ENCODE assay signal across 25 mouse cellular contexts in genomic region chr7:83253001-83253400, GRCm38 (mm10).
DNase-seq lines count a peak whose midpoint lies in the region; ATAC-seq and TF ChIP-seq lines count a peak whose summit lies in the region.
"Had no signal": no experiment of that assay in that cellular context is flagged by ENCODE, and none has a peak within 500 bp of the region (broad histone marks: within the 10 kb centered on the region; RNA-seq: fewer than 3 reads in every experiment).

No protein-coding gene starts in this region.

- H3K27ac ChIP-seq in heart, adult 2 months: no peak overlapping the region
- H3K27ac ChIP-seq in limb, embryonic 13.5 days: no peak overlapping the region; the same call in 1 of the 2 replicates
- H3K27ac ChIP-seq in limb, embryonic 10.5 days: no peak overlapping the region
- H3K27ac ChIP-seq in embryonic facial prominence, embryonic 13.5 days: peak overlapping the region; percentile 9; the same call in 1 of the 2 replicates
- peak overlapping the region; percentile 24; the same call in 1 of the 2 replicates for H3K27ac ChIP-seq in embryonic facial prominence, embryonic 14.5 days (replicated peaks; ENCODE audit: low read depth, low read length)
- no peak overlapping the region for H3K27ac ChIP-seq in intestine, postnatal 0 days (ENCODE audit: low read depth, low read length)
- H3K27ac ChIP-seq: heart, embryonic 15.5 days; hindbrain, embryonic 12.5 days; hindbrain, postnatal 0 days; intestine, embryonic 15.5 days; layer of hippocampus, adult 2 months; liver, embryonic 15.5 days; midbrain, embryonic 13.5 days; neural tube, embryonic 13.5 days had no signal

- H3K9me3 ChIP-seq in limb, embryonic 13.5 days: no peaks in the 10 kb centered on the region
- no peaks in the 10 kb centered on the region for H3K9me3 ChIP-seq in limb, embryonic 10.5 days (replicated peaks)
- no peaks in the 10 kb centered on the region for H3K9me3 ChIP-seq in embryonic facial prominence, embryonic 13.5 days
- no peaks in the 10 kb centered on the region for H3K9me3 ChIP-seq in embryonic facial prominence, embryonic 14.5 days (ENCODE audit: control insufficient read depth, low read length)
- no peaks in the 10 kb centered on the region for H3K9me3 ChIP-seq in intestine, postnatal 0 days (ENCODE audit: control insufficient read depth)
- H3K9me3 ChIP-seq: heart, embryonic 15.5 days; hindbrain, embryonic 12.5 days; intestine, embryonic 15.5 days; liver, embryonic 15.5 days; midbrain, embryonic 13.5 days; neural tube, embryonic 13.5 days had no signal

- H3K27me3 ChIP-seq in heart, adult 2 months (ENCODE audit: control insufficient read depth, insufficient read depth, low read length): no peaks in the 10 kb centered on the region
- no peaks in the 10 kb centered on the region for H3K27me3 ChIP-seq in limb, embryonic 13.5 days
- H3K27me3 ChIP-seq in limb, embryonic 10.5 days (ENCODE audit: low read depth, poor library complexity, severe bottlenecking): no peaks in the 10 kb centered on the region
- H3K27me3 ChIP-seq in embryonic facial prominence, embryonic 13.5 days: no peaks in the 10 kb centered on the region
- no peaks in the 10 kb centered on the region for H3K27me3 ChIP-seq in embryonic facial prominence, embryonic 14.5 days (replicated peaks; ENCODE audit: control insufficient read depth, insufficient read depth, low read length)
- no peaks in the 10 kb centered on the region for H3K27me3 ChIP-seq in intestine, postnatal 0 days (replicated peaks; ENCODE audit: control insufficient read depth, insufficient read depth, low read length)
- H3K27me3 ChIP-seq: heart, embryonic 15.5 days; hindbrain, embryonic 12.5 days; intestine, embryonic 15.5 days; liver, embryonic 15.5 days; midbrain, embryonic 13.5 days; neural tube, embryonic 13.5 days had no signal

- no peaks in the 10 kb centered on the region for H3K4me1 ChIP-seq in heart, adult 2 months (ENCODE audit: control insufficient read depth, insufficient read depth, low read length)
- no peaks in the 10 kb centered on the region for H3K4me1 ChIP-seq in limb, embryonic 13.5 days
- H3K4me1 ChIP-seq in limb, embryonic 10.5 days: no peaks in the 10 kb centered on the region
- H3K4me1 ChIP-seq in embryonic facial prominence, embryonic 13.5 days: peaks cover 10% of the 10 kb centered on the region
- peaks cover 11% of the 10 kb centered on the region for H3K4me1 ChIP-seq in embryonic facial prominence, embryonic 14.5 days (ENCODE audit: control insufficient read depth, insufficient read depth, low read length)
- H3K4me1 ChIP-seq in intestine, postnatal 0 days (replicated peaks; ENCODE audit: control insufficient read depth, insufficient read depth, low read length): no peaks in the 10 kb centered on the region
- H3K4me1 ChIP-seq: heart, embryonic 15.5 days; hindbrain, embryonic 12.5 days; intestine, embryonic 15.5 days; liver, embryonic 15.5 days; midbrain, embryonic 13.5 days; neural tube, embryonic 13.5 days had no signal

- no peak overlapping the region for H3K4me3 ChIP-seq in heart, adult 2 months
- no peak overlapping the region for H3K4me3 ChIP-seq in limb, embryonic 13.5 days
- no peak overlapping the region for H3K4me3 ChIP-seq in limb, embryonic 10.5 days
- no peak overlapping the region for H3K4me3 ChIP-seq in embryonic facial prominence, embryonic 13.5 days
- H3K4me3 ChIP-seq in embryonic facial prominence, embryonic 14.5 days (ENCODE audit: low read depth, low read length): no peak overlapping the region
- no peak overlapping the region for H3K4me3 ChIP-seq in intestine, postnatal 0 days (ENCODE audit: low read depth, low read length)
- H3K4me3 ChIP-seq: erythroblast, embryonic 14.5 days; heart, embryonic 15.5 days; hindbrain, embryonic 12.5 days; intestine, embryonic 15.5 days; layer of hippocampus, adult 2 months; liver, embryonic 15.5 days; midbrain, embryonic 13.5 days; neural tube, embryonic 13.5 days had no signal

- no peak overlapping the region for H3K9ac ChIP-seq in heart, adult 2 months (ENCODE audit: low read depth, low read length)
- H3K9ac ChIP-seq in limb, embryonic 13.5 days: no peak overlapping the region
- no peak overlapping the region for H3K9ac ChIP-seq in embryonic facial prominence, embryonic 13.5 days
- no peak overlapping the region for H3K9ac ChIP-seq in embryonic facial prominence, embryonic 14.5 days (ENCODE audit: low read depth, low read length)
- no peak overlapping the region for H3K9ac ChIP-seq in intestine, postnatal 0 days (ENCODE audit: low read depth, low read length)
- H3K9ac ChIP-seq: heart, embryonic 15.5 days; hindbrain, embryonic 12.5 days; intestine, embryonic 15.5 days; liver, embryonic 15.5 days; midbrain, embryonic 13.5 days; neural tube, embryonic 13.5 days had no signal

- WGBS in heart, adult 2 months: 61% methylated on average over 9 of the region's 9 CpGs
- WGBS in limb, embryonic 13.5 days: 58% methylated on average over 9 of the region's 9 CpGs
- 80% methylated on average over 9 of the region's 9 CpGs for WGBS in limb, embryonic 10.5 days
- WGBS in embryonic facial prominence, embryonic 13.5 days: 22% methylated on average over 9 of the region's 9 CpGs
- 36% methylated on average over 9 of the region's 9 CpGs for WGBS in embryonic facial prominence, embryonic 14.5 days
- 82% methylated on average over 9 of the region's 9 CpGs for WGBS in intestine, postnatal 0 days

- H3K4me2 ChIP-seq in limb, embryonic 13.5 days (replicated peaks): no peak overlapping the region
- no peak overlapping the region for H3K4me2 ChIP-seq in embryonic facial prominence, embryonic 13.5 days
- H3K4me2 ChIP-seq in embryonic facial prominence, embryonic 14.5 days (ENCODE audit: low read depth, low read length): no peak overlapping the region; the same call in 1 of the 2 replicates
- no peak overlapping the region for H3K4me2 ChIP-seq in intestine, postnatal 0 days (replicated peaks; ENCODE audit: low read depth)
- H3K4me2 ChIP-seq: heart, embryonic 15.5 days; hindbrain, embryonic 12.5 days; intestine, embryonic 15.5 days; liver, embryonic 15.5 days; midbrain, embryonic 13.5 days; neural tube, embryonic 13.5 days had no signal

- TF ChIP-seq CTCF in heart, adult 2 months (IDR thresholded peaks at IDR 0.05): no peak
- no peak for TF ChIP-seq CTCF in intestine, postnatal 0 days (IDR thresholded peaks at IDR 0.05; ENCODE audit: low read depth)

- intact Hi-C loops in heart, adult 2 months (cut with DNase I): no loop called here

- DNase-seq in heart, adult 8-10 months (ENCODE audit: low spot score): peak; percentile 6
- no peak for DNase-seq in heart, adult 2 months
- no peak for DNase-seq in limb, embryonic 10.5 days (ENCODE audit: low spot score)
- peak; percentile 80 for DNase-seq in embryonic facial prominence, embryonic 14.5 days (ENCODE audit: low spot score)
- no peak for DNase-seq in urinary bladder, postnatal 14 days (ENCODE audit: low spot score)
- DNase-seq: adrenal gland, postnatal 25 days; B cell, adult 2 months; cerebellum, adult 11-12 months; cerebellum, adult 9-11 months; gastrocnemius, postnatal 10 days; heart, postnatal 36 days; kidney, adult 9 months; kidney, postnatal 25 days had no signal

- ATAC-seq in limb, embryonic 13.5 days (ENCODE audit: low FRiP score, low read depth): 0 out of 2 replicates have a peak, but pooled peaks have one; percentile 28
- no peak for ATAC-seq in embryonic facial prominence, embryonic 13.5 days (ENCODE audit: insufficient number of reproducible peaks, insufficient read depth, low FRiP score, low TSS enrichment, low read depth)
- ATAC-seq in embryonic facial prominence, embryonic 14.5 days (ENCODE audit: low read depth): 0 out of 2 replicates have a peak, but pooled peaks have one; percentile 44
- no peak for ATAC-seq in intestine, postnatal 0 days
- ATAC-seq: hindbrain, postnatal 0 days; intestine, embryonic 15.5 days; midbrain, embryonic 13.5 days had no signal

- no peaks in the 10 kb centered on the region for H3K79me2 ChIP-seq in heart, adult 2 months (replicated peaks; ENCODE audit: control insufficient read depth, insufficient read depth, low read length)

- TF ChIP-seq POLR2A in heart, adult 2 months (IDR thresholded peaks at IDR 0.05; ENCODE audit: insufficient read depth, low read depth, low read length): no peak

- no peaks in the 10 kb centered on the region for H3K36me3 ChIP-seq in heart, adult 2 months (ENCODE audit: control insufficient read depth, insufficient read depth, low read length)
- H3K36me3 ChIP-seq in limb, embryonic 13.5 days: no peaks in the 10 kb centered on the region
- H3K36me3 ChIP-seq in limb, embryonic 10.5 days: no peaks in the 10 kb centered on the region
- no peaks in the 10 kb centered on the region for H3K36me3 ChIP-seq in embryonic facial prominence, embryonic 13.5 days
- H3K36me3 ChIP-seq in embryonic facial prominence, embryonic 14.5 days (ENCODE audit: control insufficient read depth, insufficient read depth, low read length): no peaks in the 10 kb centered on the region
- no peaks in the 10 kb centered on the region for H3K36me3 ChIP-seq in intestine, postnatal 0 days (ENCODE audit: control insufficient read depth, insufficient read depth)
- H3K36me3 ChIP-seq: heart, embryonic 15.5 days; hindbrain, embryonic 12.5 days; intestine, embryonic 15.5 days; liver, embryonic 15.5 days; midbrain, embryonic 13.5 days; neural tube, embryonic 13.5 days had no signal

- TF ChIP-seq EP300 in heart, adult 2 months (IDR thresholded peaks at IDR 0.05; ENCODE audit: insufficient read depth, low read depth, low read length): no peak

Comparison
In these comparisons a context has a peak if more than half of its experiments do, and no peak if none do; other contexts are left out.
1. DNase-seq: peak in heart, adult 8-10 months (single experiment) and embryonic facial prominence, embryonic 14.5 days (single experiment); none in heart, adult 2 months (0 of 2), limb, embryonic 10.5 days (single experiment) and urinary bladder, postnatal 14 days (single experiment).
2. ATAC-seq: peak in limb, embryonic 13.5 days (single experiment) and embryonic facial prominence, embryonic 14.5 days (single experiment); none in embryonic facial prominence, embryonic 13.5 days (single experiment) and intestine, postnatal 0 days (single experiment).
3. H3K27ac ChIP-seq: peak in embryonic facial prominence, embryonic 13.5 days (single experiment) and embryonic facial prominence, embryonic 14.5 days (single experiment); none in heart, adult 2 months (single experiment), limb, embryonic 13.5 days (single experiment), limb, embryonic 10.5 days (single experiment) and intestine, postnatal 0 days (single experiment).